Mouse (Mus musculus): ENCODE measurements at regions not wholly inside any gene's neighbourhood (a gene's known extent, or its start where the extent isn't known, plus 50 kb on each side); places are given as distances from the start of the nearest gene placed in this dataset.

DNA sequence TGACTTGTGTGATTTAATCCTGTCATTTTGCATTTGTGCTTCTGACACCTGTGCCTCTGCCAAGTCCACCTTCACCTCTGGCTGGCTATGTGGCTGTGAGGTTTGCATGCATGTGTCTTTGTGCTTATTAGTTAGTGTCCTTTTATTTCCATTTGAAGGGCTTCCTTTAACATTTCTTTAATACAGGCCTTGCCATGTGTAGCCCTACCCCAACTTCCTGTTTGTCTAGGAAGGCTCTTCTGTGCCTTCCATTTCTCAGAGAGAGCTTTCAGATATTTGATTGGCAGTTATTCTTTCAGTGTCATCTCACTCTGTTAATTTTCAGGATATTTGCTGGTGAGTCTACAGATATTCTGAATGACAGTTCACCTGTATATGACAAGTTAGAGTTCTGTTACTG, 1302.0 kb upstream of the A1bg start:
- no peaks in the 10 kb centered on the region for H3K36me3 ChIP-seq (ENCODE audit: control insufficient read depth, insufficient read depth, low read length)
- H3K4me3 ChIP-seq (ENCODE audit: low read depth, low read length), result no peak overlapping the region
- H3K4me2 ChIP-seq (ENCODE audit: low read depth, low read length), result no peak overlapping the region
- H3K27me3 ChIP-seq (ENCODE audit: control insufficient read depth, insufficient read depth, low read length), result no peaks in the 10 kb centered on the region
- ATAC-seq (ENCODE audit: low read depth), result no peak
- H3K4me1 ChIP-seq (ENCODE audit: control insufficient read depth, insufficient read depth, low read length), result no peaks in the 10 kb centered on the region
- H3K27ac ChIP-seq (ENCODE audit: low read depth, low read length), result no peak overlapping the region
- H3K9me3 ChIP-seq (ENCODE audit: control insufficient read depth, low read length), result no peaks in the 10 kb centered on the region
- H3K9ac ChIP-seq (replicated peaks; ENCODE audit: low read depth, low read length), result no peak overlapping the region

- Histone ChIP-seq H3K36me3 (ENCODE audit: control insufficient read depth, insufficient read depth, low read length) (no peaks in the 10 kb centered on the region), H3K4me3 (ENCODE audit: low read depth, low read length) (no peak overlapping the region), H3K27me3 (ENCODE audit: control insufficient read depth, insufficient read depth, low read length) (no peaks in the 10 kb centered on the region), H3K4me1 (ENCODE audit: control insufficient read depth, insufficient read depth, low read length) (no peaks in the 10 kb centered on the region), H3K27ac (ENCODE audit: low read depth, low read length) (no peak overlapping the region), H3K4me2 (ENCODE audit: low read depth, low read length) (no peak overlapping the region), H3K9me3 (ENCODE audit: control insufficient read depth, low read length) (no peaks in the 10 kb centered on the region), H3K9ac (replicated peaks; ENCODE audit: low read depth, low read length) (no peak overlapping the region)
- no peak for ATAC-seq (ENCODE audit: low read depth)
- WGBS, result 90% methylated on average over 3 of the region's 3 CpGs
Observed at GRCm38 (mm10) chr15:62224191-62224590, 1301.4 kb upstream of the A1bg start.

- no peaks in the 10 kb centered on the region for H3K9me3 ChIP-seq (ENCODE audit: control insufficient read depth, low read length)
- H3K36me3 ChIP-seq (ENCODE audit: control insufficient read depth, insufficient read depth, low read length), result no peaks in the 10 kb centered on the region
- no peak overlapping the region for H3K4me3 ChIP-seq (ENCODE audit: low read depth, low read length)
- no peak overlapping the region for H3K9ac ChIP-seq (replicated peaks; ENCODE audit: low read depth, low read length)
- H3K4me2 ChIP-seq (ENCODE audit: low read depth, low read length), result no peak overlapping the region
- ATAC-seq (ENCODE audit: low read depth), result no peak
- 92% methylated on average over 6 of the region's 6 CpGs for WGBS
- H3K27ac ChIP-seq (ENCODE audit: low read depth, low read length), result no peak overlapping the region
- no peaks in the 10 kb centered on the region for H3K4me1 ChIP-seq (ENCODE audit: control insufficient read depth, insufficient read depth, low read length)
- no peaks in the 10 kb centered on the region for H3K27me3 ChIP-seq (ENCODE audit: control insufficient read depth, insufficient read depth, low read length)
Observed at GRCm38 (mm10) chr15:62223156-62223840, 1300.5 kb upstream of the A1bg start.

DNA sequence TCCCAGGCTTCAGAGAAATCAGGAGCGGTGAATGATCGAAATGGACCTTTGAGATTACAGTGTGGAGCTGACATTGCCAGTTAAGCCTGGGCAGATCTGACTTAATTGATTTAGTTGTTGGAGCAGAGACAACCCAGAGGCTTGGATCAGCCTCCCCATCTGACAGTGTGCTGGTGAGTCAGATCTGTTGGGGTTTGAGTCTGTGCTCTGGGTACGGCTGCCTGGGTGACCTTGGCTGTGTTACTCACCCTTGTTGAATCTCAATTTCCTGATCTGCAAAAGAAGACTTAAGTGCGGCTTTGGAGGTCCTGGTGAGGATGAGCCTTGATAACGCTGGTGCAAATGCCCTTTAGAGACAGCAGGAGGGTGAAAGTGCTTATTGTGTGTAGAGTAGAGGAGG, 1299.9 kb upstream of the A1bg start:
- 84% methylated on average over 5 of the region's 5 CpGs for WGBS
- no peak overlapping the region for H3K9ac ChIP-seq (replicated peaks; ENCODE audit: low read depth, low read length)

GRCm38 (mm10) chr15:62222201-62222600, 1299.4 kb upstream of the A1bg start:
- Histone ChIP-seq H3K4me1 (ENCODE audit: control insufficient read depth, insufficient read depth, low read length) (no peaks in the 10 kb centered on the region), H3K27me3 (ENCODE audit: control insufficient read depth, insufficient read depth, low read length) (no peaks in the 10 kb centered on the region), H3K27ac (ENCODE audit: low read depth, low read length) (no peak overlapping the region), H3K4me3 (ENCODE audit: low read depth, low read length) (no peak overlapping the region), H3K36me3 (ENCODE audit: control insufficient read depth, insufficient read depth, low read length) (no peaks in the 10 kb centered on the region), H3K9ac (replicated peaks; ENCODE audit: low read depth, low read length) (no peak overlapping the region), H3K4me2 (ENCODE audit: low read depth, low read length) (no peak overlapping the region), H3K9me3 (ENCODE audit: control insufficient read depth, low read length) (no peaks in the 10 kb centered on the region)
- 98% methylated on average over 6 of the region's 6 CpGs for WGBS
- ATAC-seq (ENCODE audit: low read depth), result no peak

More for the DNA sequence above, 1299.9 kb upstream of the A1bg start:
- Histone ChIP-seq H3K27me3 (ENCODE audit: control insufficient read depth, insufficient read depth, low read length) (no peaks in the 10 kb centered on the region), H3K4me2 (ENCODE audit: low read depth, low read length) (no peak overlapping the region), H3K36me3 (ENCODE audit: control insufficient read depth, insufficient read depth, low read length) (no peaks in the 10 kb centered on the region), H3K4me3 (ENCODE audit: low read depth, low read length) (no peak overlapping the region), H3K4me1 (ENCODE audit: control insufficient read depth, insufficient read depth, low read length) (no peaks in the 10 kb centered on the region), H3K27ac (ENCODE audit: low read depth, low read length) (no peak overlapping the region), H3K9me3 (ENCODE audit: control insufficient read depth, low read length) (no peaks in the 10 kb centered on the region)
- ATAC-seq (ENCODE audit: low read depth), result no peak

DNA sequence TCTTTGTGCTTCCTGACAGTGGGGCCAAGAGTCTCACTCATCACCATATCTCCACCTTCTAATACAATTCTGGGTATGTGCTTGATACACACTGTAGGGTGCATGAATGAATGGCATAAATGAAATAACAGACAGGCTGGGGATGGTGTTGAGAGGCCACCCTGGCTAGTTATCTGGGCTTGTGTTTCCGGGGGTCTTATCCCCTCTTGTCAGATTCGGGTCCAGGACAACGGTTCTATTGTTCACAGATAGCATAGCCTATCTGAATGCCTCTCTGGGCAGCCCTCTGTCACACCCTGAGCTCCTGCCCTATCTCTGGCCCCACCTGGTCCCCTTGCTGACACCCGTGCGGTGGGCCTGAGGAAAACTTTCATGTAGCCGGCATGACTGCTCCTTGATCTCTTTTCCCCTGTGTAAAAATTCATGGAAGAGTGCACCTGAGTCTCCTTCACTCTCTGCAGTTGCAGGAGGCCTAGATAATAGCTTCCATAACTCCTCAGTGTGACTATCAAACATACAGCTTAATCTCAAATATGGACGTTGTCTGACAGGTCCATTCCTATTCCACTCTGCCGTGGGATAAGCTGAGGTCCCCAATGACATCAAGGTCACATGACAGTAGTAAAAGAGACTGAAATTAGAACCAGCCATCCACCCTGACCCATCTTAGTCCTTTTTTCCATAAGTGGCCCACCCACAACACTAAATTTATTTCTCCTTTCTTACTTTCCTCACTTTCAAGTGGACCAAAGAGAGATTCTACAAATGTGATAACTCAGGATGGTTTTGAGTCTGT, 1298.4 kb upstream of the A1bg start:
- WGBS, result 86% methylated on average over 8 of the region's 8 CpGs
- no peak overlapping the region for H3K27ac ChIP-seq (ENCODE audit: low read depth, low read length)
- no peak overlapping the region for H3K4me3 ChIP-seq (ENCODE audit: low read depth, low read length)
- no peak overlapping the region for H3K9ac ChIP-seq (replicated peaks; ENCODE audit: low read depth, low read length)
- H3K27me3 ChIP-seq (ENCODE audit: control insufficient read depth, insufficient read depth, low read length), result no peaks in the 10 kb centered on the region
- H3K4me1 ChIP-seq (ENCODE audit: control insufficient read depth, insufficient read depth, low read length), result no peaks in the 10 kb centered on the region
- ATAC-seq (ENCODE audit: low read depth), result no peak
- H3K36me3 ChIP-seq (ENCODE audit: control insufficient read depth, insufficient read depth, low read length), result no peaks in the 10 kb centered on the region
- H3K4me2 ChIP-seq (ENCODE audit: low read depth, low read length), result no peak overlapping the region
- no peaks in the 10 kb centered on the region for H3K9me3 ChIP-seq (ENCODE audit: control insufficient read depth, low read length)

GRCm38 (mm10) chr15:62220620-62221019, 1297.8 kb upstream of the A1bg start:
- 88% methylated on average over 3 of the region's 3 CpGs for WGBS
- no peak overlapping the region for H3K4me3 ChIP-seq (ENCODE audit: low read depth, low read length)
- no peak overlapping the region for H3K4me2 ChIP-seq (ENCODE audit: low read depth, low read length)
- no peak overlapping the region for H3K27ac ChIP-seq (ENCODE audit: low read depth, low read length)
- no peaks in the 10 kb centered on the region for H3K4me1 ChIP-seq (ENCODE audit: control insufficient read depth, insufficient read depth, low read length)
- no peak for ATAC-seq (ENCODE audit: low read depth)
- no peaks in the 10 kb centered on the region for H3K36me3 ChIP-seq (ENCODE audit: control insufficient read depth, insufficient read depth, low read length)
- no peaks in the 10 kb centered on the region for H3K27me3 ChIP-seq (ENCODE audit: control insufficient read depth, insufficient read depth, low read length)
- H3K9ac ChIP-seq (replicated peaks; ENCODE audit: low read depth, low read length), result no peak overlapping the region
- no peaks in the 10 kb centered on the region for H3K9me3 ChIP-seq (ENCODE audit: control insufficient read depth, low read length)

DNA sequence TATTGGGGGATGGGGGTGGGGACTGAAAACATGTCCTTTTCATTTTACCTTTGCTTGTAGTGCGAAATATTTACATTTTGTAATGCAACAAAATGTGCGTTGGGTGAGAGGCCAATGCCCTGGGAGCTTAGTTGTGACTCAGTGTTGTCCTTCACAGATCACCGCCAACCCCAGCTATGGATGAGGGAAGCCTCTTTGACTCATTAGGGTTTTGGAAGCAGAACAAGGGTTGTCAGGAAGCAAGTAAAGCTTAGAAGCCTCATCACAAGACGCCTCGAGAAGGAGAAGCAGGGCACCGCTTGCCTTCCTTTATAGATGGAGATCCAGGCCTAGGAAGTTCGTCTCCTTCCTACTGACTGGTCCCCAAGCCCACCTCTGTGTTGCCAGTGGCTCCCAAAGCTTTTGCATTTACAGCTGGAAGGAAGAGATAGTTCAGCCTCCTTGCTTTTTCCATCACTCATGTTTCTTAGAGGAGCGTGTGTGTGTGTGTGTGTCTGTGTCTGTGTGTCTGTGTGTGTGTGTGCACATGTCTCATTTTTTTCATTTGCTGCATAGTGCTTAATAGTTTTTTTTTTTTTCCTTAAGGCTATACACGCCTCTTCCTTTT, 1297.2 kb upstream of the A1bg start:
- H3K36me3 ChIP-seq (ENCODE audit: control insufficient read depth, insufficient read depth, low read length), result no peaks in the 10 kb centered on the region
- no peaks in the 10 kb centered on the region for H3K9me3 ChIP-seq (ENCODE audit: control insufficient read depth, low read length)
- no peaks in the 10 kb centered on the region for H3K4me1 ChIP-seq (ENCODE audit: control insufficient read depth, insufficient read depth, low read length)
- ATAC-seq (ENCODE audit: low read depth), result no peak
- no peak overlapping the region for H3K4me3 ChIP-seq (ENCODE audit: low read depth, low read length)
- H3K9ac ChIP-seq (replicated peaks; ENCODE audit: low read depth, low read length), result no peak overlapping the region
- no peak overlapping the region for H3K27ac ChIP-seq (ENCODE audit: low read depth, low read length)
- no peak overlapping the region for H3K4me2 ChIP-seq (ENCODE audit: low read depth, low read length)
- WGBS, result 96% methylated on average over 9 of the region's 9 CpGs
- no peaks in the 10 kb centered on the region for H3K27me3 ChIP-seq (ENCODE audit: control insufficient read depth, insufficient read depth, low read length)

Data from neural tube, embryonic 14.5 days (tissue).